Mouse (Mus musculus) liver, embryonic 14.5 days (tissue): ENCODE measurements at regions not wholly inside any gene's neighbourhood (a gene's known extent, or its start where the extent isn't known, plus 50 kb on each side); places are given as distances from the start of the nearest gene placed in this dataset.

Experiments
- ATAC-seq: fragments of 200-750 bp; cut with Nextera tagmentation; 2 replicates; pipeline ENCODE4 v1.8.0; 2017; ENCODE audit warnings: moderate number of reproducible peaks, mild to moderate bottlenecking, moderate library complexity; ENCODE audit not compliant: insufficient read depth
- DNase-seq, 3 experiments: peaks; one replicate each; pipeline ENCODE4 v3.0.0-alpha.2; 2012 to 2013; ENCODE audit warnings: low read depth in 3 of 3, low spot score in 3 of 3
- H3K27ac ChIP-seq: fragments of 300-500 bp; sonication (generic); 2 replicates; pipeline ENCODE4 v1.5.1; 2014; ENCODE audit warnings: moderate library complexity, mild to moderate bottlenecking, control low read depth, inconsistent platforms
- H3K27me3 ChIP-seq: fragments of 300-500 bp; sonication (generic); 2 replicates; pipeline ENCODE4 v1.6.1; 2014; ENCODE audit warnings: mild to moderate bottlenecking, low read length, moderate library complexity; ENCODE audit not compliant: control insufficient read depth, insufficient read depth
- H3K36me3 ChIP-seq: fragments of 300-500 bp; sonication (generic); replicated peaks from 2 replicates; pipeline ENCODE4 v1.6.1; 2014; ENCODE audit warnings: low read depth; ENCODE audit not compliant: control insufficient read depth, insufficient read depth
- H3K4me1 ChIP-seq, 2 experiments: fragments of 200-500 bp in 1 of 2; fragments of 300-500 bp in 1 of 2; sonication (generic) in 1 of 2; replicated peaks; 2 replicates each; pipeline ENCODE4 v1.6.1; 2012 to 2014; ENCODE audit warnings: antibody characterized with exemption in 1 of 2, inconsistent platforms in 1 of 2, low read length in 1 of 2; ENCODE audit not compliant: control insufficient read depth in 2 of 2, insufficient read depth in 2 of 2
- H3K4me2 ChIP-seq: fragments of 300-500 bp; sonication (generic); 2 replicates; pipeline ENCODE4 v1.6.1; 2014; ENCODE audit warnings: low read depth, mild to moderate bottlenecking, control low read depth, moderate library complexity
- H3K4me3 ChIP-seq, 2 experiments: fragments of 200-500 bp in 1 of 2; fragments of 300-500 bp in 1 of 2; sonication (generic) in 1 of 2; 2 replicates each; pipeline ENCODE4 v1.5.1; 2012 to 2014; ENCODE audit warnings: low read depth in 2 of 2, low read length in 2 of 2, mild to moderate bottlenecking in 2 of 2, control low read depth in 1 of 2, inconsistent platforms in 1 of 2, moderate library complexity in 1 of 2; ENCODE audit not compliant: insufficient read depth in 1 of 2
- H3K9ac ChIP-seq: fragments of 300-500 bp; sonication (generic); replicated peaks from 2 replicates; pipeline ENCODE4 v1.6.1; 2014; ENCODE audit warnings: mild to moderate bottlenecking, control low read depth, moderate library complexity
- H3K9me3 ChIP-seq: fragments of 300-500 bp; sonication (generic); 2 replicates; pipeline ENCODE4 v1.6.1; 2016; ENCODE audit warnings: low read length, mixed read lengths; ENCODE audit not compliant: control insufficient read depth
- CTCF ChIP-seq: IDR thresholded peaks from 2 replicates; pipeline ENCODE4 v1.5.1; 2016; ENCODE audit warnings: antibody characterized with exemption, low read depth, control low read depth
- EP300 ChIP-seq: IDR thresholded peaks from 2 replicates; pipeline ENCODE4 v1.6.1; 2016; ENCODE audit warnings: antibody characterized with exemption, low read depth
- WGBS: fragments of 180-500 bp; shearing (Covaris S2); extraction: QIAGEN DNeasy Blood & Tissue Kit; methylation state at CpG from one replicate; pipeline ENCODE4 v1.1.7; 2014; ENCODE audit not compliant: insufficient replicate concordance; 5-methylcytosine and 5-hydroxymethylcytosine counted together

DNA sequence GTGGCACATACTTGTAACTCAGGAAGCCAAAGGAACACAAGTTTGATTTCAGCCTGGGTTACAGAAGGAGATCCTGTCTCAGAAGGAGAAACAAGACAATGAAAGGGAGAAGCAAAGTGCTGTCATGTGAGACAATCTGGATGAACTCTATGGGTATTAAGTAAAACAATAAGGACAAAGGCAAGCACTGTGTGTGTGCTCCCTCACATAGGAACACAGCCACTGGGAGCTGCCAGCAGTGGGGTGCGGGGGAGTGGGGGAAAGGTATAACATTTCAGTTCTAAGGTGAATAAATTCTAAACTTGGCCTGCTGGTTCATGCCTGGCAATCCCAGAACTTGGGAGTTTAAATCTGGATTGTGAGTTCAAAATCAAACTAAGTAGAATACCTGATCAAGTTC is 158.8 kb upstream of the Trim24 start:
- Histone ChIP-seq H3K4me1 (no peaks in the 10 kb centered on the region), H3K9me3 (no peaks in the 10 kb centered on the region), H3K9ac (no peak overlapping the region), H3K27ac (no peak overlapping the region), H3K27me3 (no peaks in the 10 kb centered on the region), H3K4me2 (no peak overlapping the region), H3K4me3 (no peak overlapping the region), H3K36me3 (no peaks in the 10 kb centered on the region)
- ATAC-seq (no peak), DNase-seq (no peak)
- 56% methylated on average over 1 of the region's 1 CpGs for WGBS
- TF ChIP-seq EP300 (no peak), CTCF (no peak)

DNA sequence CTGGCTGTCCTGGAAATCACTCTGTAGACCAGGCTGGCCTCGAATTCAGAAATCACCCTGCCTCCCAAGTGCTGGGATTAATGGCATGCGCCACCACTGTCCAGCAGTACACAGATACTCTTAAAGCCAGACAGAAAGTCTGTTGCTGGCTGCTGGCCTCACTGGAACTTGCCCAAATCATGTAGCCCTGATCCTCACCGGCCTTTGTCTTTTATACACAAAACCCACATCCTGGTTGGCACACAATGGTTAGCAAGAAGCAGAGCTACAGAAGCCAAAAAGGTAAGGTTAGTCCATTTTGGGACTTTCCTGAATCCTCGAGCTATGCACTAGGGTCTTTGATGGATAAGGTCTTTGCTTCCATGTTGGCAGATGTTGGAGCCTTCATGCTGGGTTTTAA is 157.2 kb upstream of the Trim24 start:
- Histone ChIP-seq H3K4me2 (no peak overlapping the region), H3K36me3 (no peaks in the 10 kb centered on the region), H3K4me3 (no peak overlapping the region), H3K27ac (no peak overlapping the region), H3K27me3 (no peaks in the 10 kb centered on the region), H3K9ac (no peak overlapping the region), H3K9me3 (no peaks in the 10 kb centered on the region), H3K4me1 (no peaks in the 10 kb centered on the region)
- ATAC-seq (no peak), DNase-seq (no peak)
- whole genome bisulfite sequencing, result 42% methylated on average over 4 of the region's 4 CpGs
- no peak for TF ChIP-seq CTCF
- TF ChIP-seq EP300, result no peak

DNA sequence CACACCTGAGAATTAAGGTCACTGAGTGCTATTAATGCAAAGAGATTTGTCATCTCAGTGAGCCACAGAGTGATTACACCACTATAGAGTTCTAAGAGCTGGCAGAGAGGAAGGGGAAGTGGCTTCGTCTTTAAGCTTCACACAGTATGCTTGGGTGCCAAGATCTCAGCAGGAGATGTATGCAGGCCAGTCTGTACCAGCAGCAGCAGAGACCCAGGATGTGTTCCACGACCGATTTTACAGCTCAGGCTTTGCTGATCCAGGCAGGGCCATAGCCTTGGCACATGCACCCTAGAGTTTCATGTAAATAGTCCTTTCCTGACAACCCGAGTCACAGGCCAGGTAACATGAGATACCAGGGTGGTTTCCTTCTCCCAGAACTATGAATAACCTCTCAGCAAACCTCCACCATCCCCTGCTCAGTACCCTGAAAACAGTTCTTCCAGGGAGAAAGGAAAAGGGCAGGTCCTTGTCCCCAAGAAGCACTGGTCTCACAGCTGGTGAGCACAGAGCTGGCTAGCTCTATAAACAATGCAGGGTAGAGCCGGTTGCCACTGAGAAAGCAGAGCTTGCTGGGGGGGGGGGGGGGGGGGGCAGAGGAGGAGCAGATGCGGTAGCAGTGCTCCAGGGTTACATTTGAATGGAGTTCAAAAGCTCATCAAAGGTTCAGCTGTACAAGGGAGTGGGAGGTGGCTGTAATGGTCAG is 156.2 kb upstream of the Trim24 start:
- no peak overlapping the region for H3K27ac ChIP-seq
- H3K36me3 ChIP-seq, result no peaks in the 10 kb centered on the region
- H3K9ac ChIP-seq, result no peak overlapping the region
- ATAC-seq, result no peak
- no peak overlapping the region for H3K4me2 ChIP-seq
- TF ChIP-seq CTCF (no peak), EP300 (no peak)
- H3K4me3 ChIP-seq, result no peak overlapping the region
- no peaks in the 10 kb centered on the region for H3K27me3 ChIP-seq
- no peaks in the 10 kb centered on the region for H3K4me1 ChIP-seq
- 23% methylated on average over 6 of the region's 6 CpGs for WGBS
- no peak for DNase-seq
- no peaks in the 10 kb centered on the region for H3K9me3 ChIP-seq

DNA sequence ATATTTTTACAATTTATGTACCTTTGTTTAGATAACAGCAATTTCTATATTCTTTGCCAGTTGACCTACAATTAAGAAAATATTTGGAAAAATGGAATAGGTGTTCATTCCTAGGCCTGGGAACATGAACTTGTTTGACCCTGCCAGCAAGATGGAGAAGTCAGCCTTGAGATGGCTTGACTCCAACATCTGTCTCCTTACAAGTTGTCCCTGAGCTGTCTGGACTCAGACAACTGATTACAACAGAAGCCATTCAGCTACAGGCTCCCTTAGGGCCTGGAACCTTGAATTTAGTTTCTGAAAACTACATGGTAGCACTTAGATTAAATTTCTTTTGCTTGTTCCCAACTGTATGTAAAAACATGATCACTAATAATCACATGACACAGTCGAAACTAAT is 148.9 kb upstream of the Trim24 start:
- H3K9me3 ChIP-seq, result no peaks in the 10 kb centered on the region
- H3K9ac ChIP-seq, result no peak overlapping the region
- TF ChIP-seq CTCF (no peak), EP300 (no peak)
- no peaks in the 10 kb centered on the region for H3K36me3 ChIP-seq
- WGBS, result 47% methylated on average over 1 of the region's 1 CpGs
- DNase-seq, result no peak
- H3K27ac ChIP-seq, result no peak overlapping the region
- ATAC-seq, result no peak
- no peak overlapping the region for H3K4me3 ChIP-seq
- H3K4me1 ChIP-seq, result no peaks in the 10 kb centered on the region
- no peaks in the 10 kb centered on the region for H3K27me3 ChIP-seq
- H3K4me2 ChIP-seq, result no peak overlapping the region

DNA sequence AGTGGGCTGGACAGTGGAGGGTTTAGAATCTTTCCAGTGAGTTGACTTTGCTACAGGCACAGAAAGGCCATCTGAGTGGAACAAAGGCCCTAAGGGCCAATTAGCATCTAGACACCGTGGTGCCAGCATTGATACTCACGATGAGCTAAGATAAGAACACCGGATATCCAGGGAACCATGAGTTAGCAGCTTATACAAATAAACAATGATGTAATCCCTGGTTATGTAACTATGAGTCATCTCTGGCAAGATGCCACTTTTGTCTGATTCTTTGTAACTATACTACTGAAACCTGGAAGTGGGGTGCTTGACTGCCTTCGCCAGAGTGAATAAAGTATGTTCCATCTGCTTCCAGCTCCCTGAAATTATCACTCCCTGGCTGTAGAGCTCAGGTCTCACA is 147.3 kb upstream of the Trim24 start:
- no peak overlapping the region for H3K4me2 ChIP-seq
- peak in 2 of 3 experiments; percentile 11 to 37 for DNase-seq
- 31% methylated on average over 4 of the region's 4 CpGs for WGBS
- no peaks in the 10 kb centered on the region for H3K36me3 ChIP-seq
- TF ChIP-seq EP300 (no peak), CTCF (no peak)
- H3K9me3 ChIP-seq, result no peaks in the 10 kb centered on the region
- ATAC-seq, result no peak
- H3K27me3 ChIP-seq, result no peaks in the 10 kb centered on the region
- H3K4me3 ChIP-seq, result no peak overlapping the region
- no peak overlapping the region for H3K9ac ChIP-seq
- no peak overlapping the region for H3K27ac ChIP-seq
- H3K4me1 ChIP-seq, result no peaks in the 10 kb centered on the region

DNA sequence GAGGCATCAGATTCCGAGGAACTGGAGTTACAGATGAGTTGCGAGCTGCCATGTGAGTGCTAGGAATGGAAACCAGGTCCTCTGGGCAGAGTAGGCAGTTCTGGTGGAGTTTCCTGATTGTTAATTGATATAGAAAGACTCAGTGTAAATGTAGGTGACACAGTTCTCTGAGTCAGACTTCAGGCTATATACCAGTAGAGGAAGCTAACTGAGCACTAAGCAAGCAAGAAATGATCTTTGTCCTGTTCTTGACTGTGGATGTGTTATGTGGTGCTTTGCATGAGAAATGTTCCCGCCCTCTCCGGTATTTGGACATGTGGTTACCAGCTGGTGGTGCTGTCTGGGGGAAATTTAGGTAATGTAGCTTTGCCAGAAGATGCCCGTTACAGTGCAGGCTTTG is 146.4 kb upstream of the Trim24 start:
- Histone ChIP-seq H3K36me3 (no peaks in the 10 kb centered on the region), H3K9me3 (no peaks in the 10 kb centered on the region), H3K27ac (no peak overlapping the region), H3K4me2 (no peak overlapping the region), H3K4me3 (no peak overlapping the region), H3K4me1 (no peaks in the 10 kb centered on the region), H3K9ac (no peak overlapping the region), H3K27me3 (no peaks in the 10 kb centered on the region)
- no peak for ATAC-seq
- no peak for DNase-seq
- TF ChIP-seq CTCF, result no peak
- TF ChIP-seq EP300, result no peak
- 63% methylated on average over 5 of the region's 5 CpGs for WGBS
